Mouse (Mus musculus) midbrain, postnatal 0 days (tissue): ENCODE measurements at regions not wholly inside any gene's neighbourhood (a gene's known extent, or its start where the extent isn't known, plus 50 kb on each side); places are given as distances from the start of the nearest gene placed in this dataset.

Experiments
- ATAC-seq: fragments of 200-750 bp; cut with Nextera tagmentation; 2 replicates; pipeline ENCODE4 v1.8.0; 2017; ENCODE audit warnings: moderate number of reproducible peaks, mild to moderate bottlenecking, moderate TSS enrichment, moderate library complexity; ENCODE audit not compliant: low FRiP score
- DNase-seq: peaks from one replicate; pipeline ENCODE4 v3.0.0-alpha.2; 2015; ENCODE audit warnings: low spot score
- H3K27ac ChIP-seq: fragments of 300-500 bp; sonication (generic); 2 replicates; pipeline ENCODE4 v1.5.1; 2014; ENCODE audit warnings: low read depth, mild to moderate bottlenecking, low read length, mixed read lengths
- H3K27me3 ChIP-seq: fragments of 300-500 bp; sonication (generic); 2 replicates; pipeline ENCODE4 v1.6.1; 2014; ENCODE audit warnings: low read length, control low read depth, mixed read lengths; ENCODE audit not compliant: insufficient read depth
- H3K36me3 ChIP-seq: fragments of 300-500 bp; sonication (generic); 2 replicates; pipeline ENCODE4 v1.6.1; 2014; ENCODE audit warnings: low read length, control low read depth, mixed read lengths; ENCODE audit not compliant: insufficient read depth
- H3K4me1 ChIP-seq: fragments of 300-500 bp; sonication (generic); 2 replicates; pipeline ENCODE4 v1.6.1; 2014; ENCODE audit warnings: mild to moderate bottlenecking, control low read depth, antibody characterized with exemption, low read length, mixed read lengths; ENCODE audit not compliant: insufficient read depth
- H3K4me2 ChIP-seq: fragments of 300-500 bp; sonication (generic); 2 replicates; pipeline ENCODE4 v1.6.1; 2014; ENCODE audit warnings: low read depth, mild to moderate bottlenecking, low read length, mixed read lengths; ENCODE audit not compliant: poor library complexity, severe bottlenecking
- H3K4me3 ChIP-seq: fragments of 300-500 bp; sonication (generic); 2 replicates; pipeline ENCODE4 v1.5.1; 2014; ENCODE audit warnings: low read depth, mild to moderate bottlenecking, low read length, moderate library complexity
- H3K9ac ChIP-seq: fragments of 300-500 bp; sonication (generic); replicated peaks from 2 replicates; pipeline ENCODE4 v1.6.1; 2014; ENCODE audit warnings: mild to moderate bottlenecking, low read length, moderate library complexity, mixed read lengths; ENCODE audit not compliant: poor library complexity, severe bottlenecking
- H3K9me3 ChIP-seq: fragments of 300-500 bp; sonication (generic); 2 replicates; pipeline ENCODE4 v1.6.1; 2016; ENCODE audit warnings: low read length, control low read depth
- CTCF ChIP-seq: IDR thresholded peaks from 2 replicates; pipeline ENCODE4 v1.5.1; 2016; ENCODE audit warnings: antibody characterized with exemption, mild to moderate bottlenecking
- WGBS: fragments of 180-500 bp; shearing (Covaris S2); extraction: QIAGEN DNeasy Blood & Tissue Kit; methylation state at CpG from one replicate; pipeline ENCODE4 v1.1.7; 2014; 5-methylcytosine and 5-hydroxymethylcytosine counted together

- no peaks in the 10 kb centered on the region for H3K4me1 ChIP-seq
- H3K36me3 ChIP-seq: no peaks in the 10 kb centered on the region
- no peak overlapping the region for H3K27ac ChIP-seq
- H3K4me3 ChIP-seq: no peak overlapping the region
- no peak overlapping the region for H3K9ac ChIP-seq
- no peaks in the 10 kb centered on the region for H3K27me3 ChIP-seq
- H3K9me3 ChIP-seq: no peaks in the 10 kb centered on the region
- DNase-seq (no peak), ATAC-seq (no peak)
- 94% methylated on average over 4 of the region's 4 CpGs for WGBS
- no peak overlapping the region for H3K4me2 ChIP-seq
- TF ChIP-seq CTCF: no peak
Observed at GRCm38 (mm10) chr1:71948686-71949085, 263.4 kb downstream of the Mreg start.

GRCm38 (mm10) chr1:71947506-71947905, 264.6 kb downstream of the Mreg start:
- H3K27me3 ChIP-seq: no peaks in the 10 kb centered on the region
- H3K4me1 ChIP-seq: no peaks in the 10 kb centered on the region
- no peak for DNase-seq
- no peak overlapping the region for H3K9ac ChIP-seq
- WGBS: 95% methylated on average over 2 of the region's 2 CpGs
- no peak for TF ChIP-seq CTCF
- no peaks in the 10 kb centered on the region for H3K36me3 ChIP-seq
- H3K4me2 ChIP-seq: no peak overlapping the region
- no peak for ATAC-seq
- no peak overlapping the region for H3K4me3 ChIP-seq
- no peaks in the 10 kb centered on the region for H3K9me3 ChIP-seq
- H3K27ac ChIP-seq: no peak overlapping the region

DNA sequence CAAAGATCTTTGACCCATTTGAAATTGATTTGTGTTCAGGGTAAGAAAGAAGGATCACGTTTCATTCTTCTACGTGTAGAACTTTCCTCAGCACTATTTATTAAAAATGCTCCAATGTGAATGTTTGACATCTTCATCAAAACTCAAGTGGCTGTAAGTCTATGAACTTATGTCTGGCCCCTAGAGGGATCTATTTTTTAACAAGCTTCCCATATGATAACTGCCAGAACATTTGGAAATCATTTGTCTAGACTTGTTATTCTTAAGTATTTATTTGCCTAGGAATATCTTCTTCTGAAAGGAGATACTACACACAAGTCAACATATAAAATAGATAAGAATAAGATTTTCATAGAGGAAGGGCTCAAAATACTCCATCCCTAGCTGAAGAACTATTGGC, 265.2 kb downstream of the Mreg start:
- no peaks in the 10 kb centered on the region for H3K36me3 ChIP-seq
- H3K4me3 ChIP-seq: no peak overlapping the region
- no peak overlapping the region for H3K4me2 ChIP-seq
- no peaks in the 10 kb centered on the region for H3K9me3 ChIP-seq
- no peak for ATAC-seq
- no peak for TF ChIP-seq CTCF
- H3K4me1 ChIP-seq: no peaks in the 10 kb centered on the region
- WGBS: 82% methylated on average over 2 of the region's 2 CpGs
- no peak for DNase-seq
- H3K27ac ChIP-seq: no peak overlapping the region
- no peaks in the 10 kb centered on the region for H3K27me3 ChIP-seq
- no peak overlapping the region for H3K9ac ChIP-seq

GRCm38 (mm10) chr1:71945070-71945469, 267.0 kb downstream of the Mreg start:
- peak; percentile 53 for DNase-seq
- Histone ChIP-seq H3K4me1 (no peaks in the 10 kb centered on the region), H3K9me3 (no peaks in the 10 kb centered on the region), H3K9ac (no peak overlapping the region), H3K36me3 (no peaks in the 10 kb centered on the region), H3K27ac (no peak overlapping the region), H3K4me3 (no peak overlapping the region), H3K27me3 (no peaks in the 10 kb centered on the region), H3K4me2 (no peak overlapping the region)
- no peak for TF ChIP-seq CTCF
- 89% methylated on average over 6 of the region's 6 CpGs for WGBS
- ATAC-seq: no peak

DNA sequence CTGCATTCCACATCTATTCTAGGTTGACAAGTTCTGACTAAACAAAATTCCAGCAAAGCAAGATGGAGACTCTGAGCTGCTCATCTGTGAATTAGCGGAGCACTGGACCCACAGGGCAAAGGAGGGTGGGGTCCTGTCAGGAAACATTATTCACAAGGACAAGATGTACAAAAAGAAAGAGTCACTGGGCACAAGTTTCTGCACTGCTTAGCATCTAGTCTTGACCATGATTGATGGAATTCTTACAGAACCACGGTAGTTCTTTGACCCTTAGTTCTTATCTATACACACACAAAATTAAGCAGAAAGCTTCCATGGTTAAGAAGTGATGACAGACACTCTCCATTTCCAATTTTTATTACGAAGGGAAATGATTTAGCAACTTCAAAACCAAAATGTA, 267.6 kb downstream of the Mreg start:
- Histone ChIP-seq H3K4me2 (no peak overlapping the region), H3K27me3 (no peaks in the 10 kb centered on the region), H3K36me3 (no peaks in the 10 kb centered on the region), H3K9ac (no peak overlapping the region), H3K4me3 (no peak overlapping the region), H3K27ac (no peak overlapping the region), H3K9me3 (no peaks in the 10 kb centered on the region), H3K4me1 (no peaks in the 10 kb centered on the region)
- ATAC-seq: no peak
- WGBS: 83% methylated on average over 3 of the region's 3 CpGs
- TF ChIP-seq CTCF: no peak
- no peak for DNase-seq

DNA sequence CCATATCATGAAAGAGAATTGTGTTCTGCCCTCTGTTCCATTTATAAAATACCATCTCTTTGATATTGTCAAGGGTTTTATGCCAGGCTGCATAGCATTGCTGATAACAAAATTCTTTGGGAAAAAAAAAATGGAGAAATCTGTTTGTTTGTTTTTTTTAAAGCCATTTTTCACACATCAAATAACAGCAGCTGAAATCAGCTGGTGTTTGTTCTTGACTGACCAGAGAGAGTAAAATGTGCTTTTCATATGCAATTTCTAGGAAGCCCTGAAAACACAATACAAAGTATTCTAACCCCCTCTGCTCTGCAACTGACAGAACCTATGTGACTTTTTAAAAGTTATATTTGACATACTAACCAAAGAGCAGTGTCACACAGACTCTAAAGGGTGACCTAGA, 270.0 kb downstream of the Mreg start:
- H3K36me3 ChIP-seq: no peaks in the 10 kb centered on the region
- H3K4me1 ChIP-seq: no peaks in the 10 kb centered on the region
- no peak overlapping the region for H3K4me2 ChIP-seq
- no peak for ATAC-seq
- TF ChIP-seq CTCF: no peak
- H3K9me3 ChIP-seq: no peaks in the 10 kb centered on the region
- H3K9ac ChIP-seq: no peak overlapping the region
- no peak overlapping the region for H3K27ac ChIP-seq
- H3K4me3 ChIP-seq: no peak overlapping the region
- H3K27me3 ChIP-seq: no peaks in the 10 kb centered on the region
- no peak for DNase-seq

DNA sequence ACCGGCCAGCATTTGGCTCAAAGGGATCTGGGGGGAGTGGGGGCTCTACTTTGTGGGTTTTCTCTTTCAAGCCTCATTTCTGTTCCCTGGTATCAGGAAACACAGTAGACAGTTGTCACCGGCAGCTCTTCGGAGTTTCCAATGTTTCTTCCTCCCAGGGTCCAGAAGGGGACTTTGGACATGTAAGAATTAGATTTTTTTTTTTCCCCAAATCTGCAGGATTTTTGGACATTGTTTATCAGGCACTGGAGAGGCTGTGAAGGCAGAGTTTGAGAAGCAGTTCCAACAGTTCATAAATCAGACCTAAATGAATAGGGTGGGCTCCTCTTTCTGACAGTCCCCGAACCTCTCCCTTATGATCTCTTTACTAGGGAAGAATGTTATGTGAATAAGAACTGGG, 270.4 kb downstream of the Mreg start:
- WGBS: 60% methylated on average over 4 of the region's 4 CpGs
- DNase-seq (no peak), ATAC-seq (no peak)
- TF ChIP-seq CTCF: no peak
- Histone ChIP-seq H3K4me1 (no peaks in the 10 kb centered on the region), H3K4me2 (no peak overlapping the region), H3K9me3 (no peaks in the 10 kb centered on the region), H3K36me3 (no peaks in the 10 kb centered on the region), H3K27ac (no peak overlapping the region), H3K27me3 (no peaks in the 10 kb centered on the region), H3K4me3 (no peak overlapping the region), H3K9ac (no peak overlapping the region)
